Mouse (Mus musculus): Measurements from ENCODE around the gene Ebf1.

DNA sequence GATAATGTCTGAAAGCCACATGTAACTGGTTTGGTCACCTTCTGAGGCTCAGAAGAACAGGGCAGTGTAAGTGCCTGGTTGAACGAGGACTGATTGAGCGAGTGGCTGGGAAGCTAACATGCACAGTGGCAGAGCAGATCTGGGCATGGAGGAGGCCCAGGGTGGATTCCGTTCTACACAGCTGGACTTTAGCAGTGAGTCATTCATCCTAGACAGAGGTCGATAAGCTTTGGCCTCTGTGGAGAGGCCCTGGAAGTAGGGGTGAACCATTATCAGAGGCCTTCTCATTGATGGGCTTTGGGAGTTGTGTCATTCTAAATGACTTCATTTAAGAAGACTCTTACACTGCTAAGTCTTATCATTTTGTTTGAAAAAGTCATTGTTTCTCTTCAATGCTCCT is 250.3 kb downstream of the Ebf1 start:
- TF ChIP-seq CTCF (IDR thresholded peaks at IDR 0.05; ENCODE audit: control insufficient read depth, insufficient read depth, low read length) (no peak), POLR2A (IDR thresholded peaks at IDR 0.05; ENCODE audit: borderline replicate concordance, control insufficient read depth, low read depth, low read length) (no peak)

Measured in bone marrow, adult 2 months (tissue).